Mouse (Mus musculus): ENCODE results near the gene Lpar6.

DNA sequence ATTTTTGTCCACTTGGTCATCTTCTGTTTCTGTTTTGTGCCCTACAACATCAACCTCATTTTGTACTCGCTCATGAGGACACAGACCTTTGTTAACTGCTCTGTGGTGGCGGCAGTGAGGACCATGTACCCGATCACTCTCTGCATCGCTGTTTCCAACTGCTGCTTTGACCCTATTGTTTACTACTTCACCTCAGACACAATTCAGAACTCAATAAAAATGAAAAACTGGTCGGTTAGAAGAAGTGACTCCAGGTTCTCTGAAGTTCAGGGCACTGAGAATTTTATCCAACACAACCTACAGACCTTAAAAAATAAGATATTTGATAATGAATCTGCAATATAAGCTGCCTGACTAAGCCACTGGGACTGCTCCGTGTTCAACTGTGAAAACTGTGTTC lies 1.6 kb downstream of the Lpar6 start:
- TF ChIP-seq CTCF (IDR thresholded peaks at IDR 0.05; ENCODE audit: control insufficient read depth, insufficient read depth, low read length) (no peak), POLR2A (IDR thresholded peaks at IDR 0.05; ENCODE audit: borderline replicate concordance, control insufficient read depth, low read depth, low read length) (no peak)

Data from bone marrow, adult 2 months (tissue).